Mouse (Mus musculus) large intestine, adult 2 months (tissue): Measurements from ENCODE around the gene Ephb1. TPM values are rescaled to one million over a fixed set of nuclear protein-coding genes. Genes with fewer than 3 reads are reported as not detected.

ENCODE experiments used
- DNase-seq: peaks from one replicate; pipeline ENCODE4 v3.0.0-alpha.2; 2012; ENCODE audit warnings: low read depth, low spot score
- WGBS: fragments of 180-500 bp; shearing (Covaris S2); methylation state at CpG from one replicate; pipeline ENCODE4 v1.1.7; 2018; 5-methylcytosine and 5-hydroxymethylcytosine counted together
- polyA plus RNA-seq: library from polyadenylated mRNA; depleted of rRNA; stranded (reverse); fragments of >200 nt; gene quantifications from 2 replicates; pipeline ENCODE4 v1.2.3, GENCODE M21; 2012; rRNA removed

Gene Ephb1
- polyA plus RNA-seq, 1 experiment: 0.56 TPM

DNA sequence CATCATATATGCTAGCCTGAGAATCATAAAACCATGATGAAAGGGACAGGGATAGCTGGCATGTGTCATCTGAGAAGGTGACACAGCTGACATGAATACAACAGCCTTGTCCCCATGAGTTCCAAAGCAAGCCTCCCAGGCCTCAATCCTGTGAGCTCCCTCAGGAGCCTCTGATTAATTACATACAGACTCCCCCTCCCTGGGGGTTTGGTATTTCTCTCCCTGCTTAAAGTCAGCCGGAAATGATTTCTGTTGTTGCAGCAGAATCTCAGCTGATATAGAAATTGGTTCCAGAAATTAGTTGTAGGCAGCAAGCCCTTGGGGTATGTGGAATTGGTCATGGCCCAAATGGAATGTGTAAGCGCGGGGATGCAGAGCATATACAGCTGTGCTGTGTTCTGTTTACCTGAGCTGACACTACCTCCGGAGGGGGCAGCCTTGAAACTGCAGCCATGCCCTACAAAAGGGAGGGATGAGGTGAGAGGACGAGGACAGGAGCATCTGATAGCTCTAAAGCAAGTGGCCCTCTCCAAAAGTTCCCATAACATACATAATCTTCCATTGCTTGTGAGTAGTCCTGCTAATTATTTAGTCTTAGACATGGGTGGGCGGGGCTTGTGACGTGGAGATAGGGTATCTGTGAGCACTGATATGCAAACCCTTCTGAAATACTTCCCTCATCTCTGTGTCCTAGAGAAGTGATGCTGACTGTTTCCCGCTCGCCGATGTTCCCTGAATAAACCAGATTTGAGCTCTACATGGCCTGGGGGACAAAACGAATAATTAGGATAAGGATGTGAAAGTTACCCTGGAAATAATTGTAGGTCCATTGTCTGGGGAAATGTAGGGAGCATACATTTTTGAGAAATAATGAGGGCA is 477.1 kb downstream of the Ephb1 start:
- 66% methylated on average over 11 of the region's 11 CpGs for WGBS
- no peak for DNase-seq

DNA sequence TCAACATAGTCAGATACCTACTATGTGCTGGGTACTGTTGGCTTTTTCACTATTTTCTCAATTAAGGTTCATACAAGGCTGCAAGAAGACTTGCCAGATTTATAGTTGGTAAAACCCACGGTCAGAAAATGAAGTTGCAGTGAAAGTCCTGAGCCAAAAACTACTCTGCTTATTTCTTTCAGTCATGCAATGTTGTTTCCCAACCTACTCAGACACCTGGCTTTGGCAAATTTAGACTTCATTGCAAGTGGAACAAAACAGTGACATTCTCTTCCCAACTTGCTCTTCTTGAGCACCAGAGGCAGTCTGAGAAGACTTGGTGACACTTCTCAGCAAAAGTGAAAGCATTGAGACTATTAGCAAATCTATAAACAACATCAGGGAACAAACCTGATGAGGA is 479.2 kb downstream of the Ephb1 start:
- WGBS: 67% methylated on average over 1 of the region's 1 CpGs
- DNase-seq: no peak

Other genes starting within 250 kb of the Ephb1 start
- 0.31 and 1.4 TPM in 2 replicates for gene Ky, start 151.1 kb upstream of the Ephb1 start, polyA plus RNA-seq